Mouse (Mus musculus): ENCODE measurements at regions not wholly inside any gene's neighbourhood (a gene's known extent, or its start where the extent isn't known, plus 50 kb on each side); places are given as distances from the start of the nearest gene placed in this dataset.

DNA sequence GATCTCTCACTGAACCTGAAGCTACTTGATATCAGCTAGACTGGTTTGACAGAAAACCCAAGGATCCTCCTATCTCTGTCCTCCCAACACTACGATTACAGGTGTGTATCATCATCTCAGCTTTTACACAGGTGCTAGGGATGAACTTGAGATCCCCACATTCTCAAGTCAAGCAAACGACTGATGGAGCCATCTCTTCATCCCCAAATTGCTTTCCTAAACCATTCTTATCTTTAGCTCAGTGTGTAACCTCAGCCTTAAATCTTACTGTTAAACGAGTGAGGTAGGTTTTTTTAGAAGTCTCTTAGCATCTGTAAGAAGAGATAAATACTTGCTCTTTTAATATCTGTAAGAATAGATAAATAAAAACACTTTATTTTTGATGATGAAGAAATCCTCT lies 242.2 kb upstream of the Zfp960 start:
- H3K4me3 ChIP-seq, result no peak overlapping the region
- no peak for DNase-seq
- H3K4me1 ChIP-seq (ENCODE audit: control insufficient read depth, insufficient read depth, low read length), result no peaks in the 10 kb centered on the region
- 60% methylated on average over 3 of the region's 3 CpGs for WGBS
- TF ChIP-seq POLR2A (IDR thresholded peaks at IDR 0.05; ENCODE audit: insufficient read depth, low read depth, low read length), result no peak
- intact Hi-C loops (cut with DNase I), result no loop called here
- no peak overlapping the region for H3K27ac ChIP-seq
- H3K36me3 ChIP-seq (ENCODE audit: control insufficient read depth, insufficient read depth, low read length), result no peaks in the 10 kb centered on the region
- H3K27me3 ChIP-seq (ENCODE audit: control insufficient read depth, insufficient read depth, low read length), result no peaks in the 10 kb centered on the region
- no peaks in the 10 kb centered on the region for H3K79me2 ChIP-seq (replicated peaks; ENCODE audit: control insufficient read depth, insufficient read depth, low read length)
- no peak overlapping the region for H3K9ac ChIP-seq (ENCODE audit: low read depth, low read length)

- intact Hi-C loops (cut with DNase I), result no loop called here
- no peaks in the 10 kb centered on the region for H3K79me2 ChIP-seq (replicated peaks; ENCODE audit: control insufficient read depth, insufficient read depth, low read length)
- H3K27ac ChIP-seq, result no peak overlapping the region
- 87% methylated on average over 4 of the region's 4 CpGs for WGBS
- H3K9ac ChIP-seq (ENCODE audit: low read depth, low read length), result no peak overlapping the region
- H3K4me3 ChIP-seq, result no peak overlapping the region
- H3K36me3 ChIP-seq (ENCODE audit: control insufficient read depth, insufficient read depth, low read length), result no peaks in the 10 kb centered on the region
- H3K4me1 ChIP-seq (ENCODE audit: control insufficient read depth, insufficient read depth, low read length), result no peaks in the 10 kb centered on the region
- TF ChIP-seq CTCF (IDR thresholded peaks at IDR 0.05), result no peak
- TF ChIP-seq POLR2A (IDR thresholded peaks at IDR 0.05; ENCODE audit: insufficient read depth, low read depth, low read length), result no peak
- TF ChIP-seq EP300 (IDR thresholded peaks at IDR 0.05; ENCODE audit: insufficient read depth, low read depth, low read length), result no peak
- H3K27me3 ChIP-seq (ENCODE audit: control insufficient read depth, insufficient read depth, low read length), result no peaks in the 10 kb centered on the region
- DNase-seq, result no peak
These were observed 224.8 kb upstream of the Zfp960 start for GRCm38 (mm10) chr17:16839152-16839551.

GRCm38 (mm10) chr17:16860771-16861170 lies 203.1 kb upstream of the Zfp960 start:
- 47% methylated on average over 1 of the region's 1 CpGs for WGBS
- no peak for DNase-seq
- intact Hi-C loops (cut with DNase I), result no loop called here
- Histone ChIP-seq H3K27ac (no peak overlapping the region), H3K27me3 (ENCODE audit: control insufficient read depth, insufficient read depth, low read length) (no peaks in the 10 kb centered on the region), H3K79me2 (replicated peaks; ENCODE audit: control insufficient read depth, insufficient read depth, low read length) (no peaks in the 10 kb centered on the region), H3K9ac (ENCODE audit: low read depth, low read length) (no peak overlapping the region), H3K4me1 (ENCODE audit: control insufficient read depth, insufficient read depth, low read length) (no peaks in the 10 kb centered on the region), H3K4me3 (no peak overlapping the region), H3K36me3 (ENCODE audit: control insufficient read depth, insufficient read depth, low read length) (no peaks in the 10 kb centered on the region)
- TF ChIP-seq EP300 (IDR thresholded peaks at IDR 0.05; ENCODE audit: insufficient read depth, low read depth, low read length), result no peak
- no peak for TF ChIP-seq CTCF (IDR thresholded peaks at IDR 0.05)
- TF ChIP-seq POLR2A (IDR thresholded peaks at IDR 0.05; ENCODE audit: insufficient read depth, low read depth, low read length), result no peak

DNA sequence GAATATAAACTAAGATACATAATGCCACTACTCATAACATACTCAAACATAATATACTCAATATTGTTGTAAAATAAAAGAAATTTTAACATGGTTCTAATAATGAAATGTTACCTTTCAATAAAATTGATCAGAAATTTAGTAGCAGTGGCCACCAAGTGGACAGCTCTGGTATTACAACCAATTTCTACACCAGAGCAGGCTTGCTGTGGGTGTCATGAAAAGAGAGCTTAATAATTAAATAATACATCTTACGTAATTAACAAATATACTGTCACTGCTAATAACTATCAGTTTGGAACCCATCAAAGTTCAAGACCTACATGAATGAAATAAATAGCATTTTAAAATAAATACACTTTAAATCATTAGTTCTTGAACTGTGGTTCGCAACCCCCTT lies 163.1 kb upstream of the Zfp960 start:
- Histone ChIP-seq H3K79me2 (replicated peaks; ENCODE audit: control insufficient read depth, insufficient read depth, low read length) (no peaks in the 10 kb centered on the region), H3K4me1 (ENCODE audit: control insufficient read depth, insufficient read depth, low read length) (no peaks in the 10 kb centered on the region)
- DNase-seq, result peak; percentile 3 to 20

DNA sequence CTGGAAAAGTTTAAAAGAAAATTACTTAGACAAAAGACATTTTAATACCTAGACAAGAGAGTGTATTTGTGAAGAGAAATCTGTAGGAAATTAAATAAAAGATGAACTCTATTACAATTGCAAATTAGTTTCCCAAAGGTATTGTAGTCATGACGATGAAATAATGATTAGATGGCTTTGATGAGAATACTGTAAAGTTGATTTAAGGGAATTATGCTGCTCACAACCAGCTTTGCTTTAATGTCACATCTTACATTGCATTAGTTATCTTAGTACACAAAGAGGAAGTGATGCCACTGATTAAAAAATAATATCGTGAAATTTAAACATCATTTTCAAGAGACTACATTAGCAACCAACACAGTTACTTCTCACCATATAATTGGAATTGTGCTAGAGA lies 145.7 kb upstream of the Zfp960 start:
- Histone ChIP-seq H3K4me1 (ENCODE audit: control insufficient read depth, insufficient read depth, low read length) (no peaks in the 10 kb centered on the region), H3K27me3 (ENCODE audit: control insufficient read depth, insufficient read depth, low read length) (no peaks in the 10 kb centered on the region), H3K79me2 (replicated peaks; ENCODE audit: control insufficient read depth, insufficient read depth, low read length) (no peaks in the 10 kb centered on the region), H3K9ac (ENCODE audit: low read depth, low read length) (no peak overlapping the region), H3K27ac (no peak overlapping the region), H3K4me3 (no peak overlapping the region), H3K36me3 (ENCODE audit: control insufficient read depth, insufficient read depth, low read length) (no peaks in the 10 kb centered on the region)
- WGBS, result 80% methylated on average over 2 of the region's 2 CpGs
- intact Hi-C loops (cut with DNase I), result no loop called here
- TF ChIP-seq EP300 (IDR thresholded peaks at IDR 0.05; ENCODE audit: insufficient read depth, low read depth, low read length), result no peak
- TF ChIP-seq POLR2A (IDR thresholded peaks at IDR 0.05; ENCODE audit: insufficient read depth, low read depth, low read length), result no peak
- no peak for TF ChIP-seq CTCF (IDR thresholded peaks at IDR 0.05)
- DNase-seq, result no peak

More for the DNA sequence above, 163.1 kb upstream of the Zfp960 start:
- 62% methylated on average over 2 of the region's 2 CpGs for WGBS
- no peaks in the 10 kb centered on the region for H3K27me3 ChIP-seq (ENCODE audit: control insufficient read depth, insufficient read depth, low read length)
- intact Hi-C loops (cut with DNase I), result loop anchor here (5.0 kb wide), 1 partner anchor 1098 kb away; no protein-coding TSS in a partner anchor
- H3K4me3 ChIP-seq, result no peak overlapping the region
- no peak overlapping the region for H3K27ac ChIP-seq
- peak; percentile 89 for TF ChIP-seq CTCF (IDR thresholded peaks at IDR 0.05)
- TF ChIP-seq EP300 (IDR thresholded peaks at IDR 0.05; ENCODE audit: insufficient read depth, low read depth, low read length), result no peak
- H3K36me3 ChIP-seq (ENCODE audit: control insufficient read depth, insufficient read depth, low read length), result no peaks in the 10 kb centered on the region
- no peak overlapping the region for H3K9ac ChIP-seq (ENCODE audit: low read depth, low read length)

- Histone ChIP-seq H3K4me1 (ENCODE audit: control insufficient read depth, insufficient read depth, low read length) (no peaks in the 10 kb centered on the region), H3K9ac (ENCODE audit: low read depth, low read length) (no peak overlapping the region), H3K4me3 (no peak overlapping the region), H3K27me3 (ENCODE audit: control insufficient read depth, insufficient read depth, low read length) (no peaks in the 10 kb centered on the region), H3K79me2 (replicated peaks; ENCODE audit: control insufficient read depth, insufficient read depth, low read length) (no peaks in the 10 kb centered on the region), H3K27ac (no peak overlapping the region), H3K36me3 (ENCODE audit: control insufficient read depth, insufficient read depth, low read length) (no peaks in the 10 kb centered on the region)
- TF ChIP-seq CTCF (IDR thresholded peaks at IDR 0.05), result peak; percentile 28
- TF ChIP-seq POLR2A (IDR thresholded peaks at IDR 0.05; ENCODE audit: insufficient read depth, low read depth, low read length), result no peak
- no peak for TF ChIP-seq EP300 (IDR thresholded peaks at IDR 0.05; ENCODE audit: insufficient read depth, low read depth, low read length)
- intact Hi-C loops (cut with DNase I), result no loop called here
- DNase-seq, result no peak
These were observed 137.7 kb upstream of the Zfp960 start for GRCm38 (mm10) chr17:16926200-16926599.

All from heart, adult 2 months (tissue).